Mouse (Mus musculus) ES-E14 (cell line): ENCODE measurements around the gene Ckb. TPM values are rescaled to one million over a fixed set of nuclear protein-coding genes. Genes with fewer than 3 reads are reported as not detected.
A peak's percentile ranks its signal among the peaks of the same experiment; 100 is the strongest.

Experiments
- DNase-seq: peaks from one replicate; pipeline ENCODE4 v3.0.0-alpha.2; 2013; ENCODE audit warnings: low read depth, low spot score
- H3K27ac ChIP-seq: 2 replicates; pipeline ENCODE4 v1.5.1; 2012; ENCODE audit warnings: low read depth, mild to moderate bottlenecking, low read length, moderate library complexity, mixed read lengths; ENCODE audit not compliant: poor library complexity, insufficient read depth, severe bottlenecking
- H3K36me3 ChIP-seq: 2 replicates; pipeline ENCODE4 v1.6.1; 2012; ENCODE audit warnings: mild to moderate bottlenecking, low read length, moderate library complexity, mixed read lengths; ENCODE audit not compliant: control insufficient read depth, poor library complexity, insufficient read depth, severe bottlenecking
- H3K4me1 ChIP-seq, 2 experiments: fragments of 150-350 bp in 1 of 2; sonication (generic) in 1 of 2; 2 replicates each; pipeline ENCODE4 v1.6.1; 2012; ENCODE audit warnings: low read length in 2 of 2, mild to moderate bottlenecking in 1 of 2, mixed read lengths in 1 of 2; ENCODE audit not compliant: control insufficient read depth in 2 of 2, insufficient read depth in 2 of 2, poor library complexity in 1 of 2
- H3K4me3 ChIP-seq, 2 experiments: fragments of 150-350 bp in 1 of 2; sonication (generic) in 1 of 2; 2 replicates each; pipeline ENCODE4 v1.5.1; 2012; ENCODE audit warnings: low read length in 2 of 2, low read depth in 1 of 2, mild to moderate bottlenecking in 1 of 2, mixed read lengths in 1 of 2; ENCODE audit not compliant: insufficient read depth in 1 of 2, poor library complexity in 1 of 2, severe bottlenecking in 1 of 2
- H3K9ac ChIP-seq: 2 replicates; pipeline ENCODE4 v1.6.1; 2012; ENCODE audit warnings: low read depth, mild to moderate bottlenecking, low read length, mixed read lengths; ENCODE audit not compliant: poor library complexity, insufficient read depth, severe bottlenecking
- H3K9me3 ChIP-seq: fragments of 150-350 bp; sonication (generic); 2 replicates; pipeline ENCODE4 v1.6.1; 2012; ENCODE audit warnings: low read depth, mild to moderate bottlenecking, low read length; ENCODE audit not compliant: control insufficient read depth, insufficient read depth
- CHD2 ChIP-seq: IDR thresholded peaks from 2 replicates; pipeline ENCODE4 v1.6.1; 2014; ENCODE audit warnings: mild to moderate bottlenecking, low read depth, low read length, inconsistent platforms
- HCFC1 ChIP-seq: IDR thresholded peaks from 2 replicates; pipeline ENCODE4 v1.6.1; 2012; ENCODE audit warnings: low read length, inconsistent platforms, borderline replicate concordance; ENCODE audit not compliant: insufficient read depth
- MAFK ChIP-seq: IDR thresholded peaks from 2 replicates; pipeline ENCODE4 v1.6.1; 2014; ENCODE audit warnings: mild to moderate bottlenecking, low read depth, low read length, inconsistent platforms; ENCODE audit not compliant: insufficient read depth
- ZC3H11A ChIP-seq: IDR thresholded peaks from 2 replicates; pipeline ENCODE4 v1.6.1; 2012; ENCODE audit warnings: low read depth, mild to moderate bottlenecking, inconsistent platforms, low read length, borderline replicate concordance
- ZNF384 ChIP-seq: IDR thresholded peaks from 2 replicates; pipeline ENCODE4 v1.6.1; 2012; ENCODE audit warnings: low read depth, low read length, inconsistent platforms
- in situ Hi-C, 2 experiments: fragments of 600-800 bp; cut with MboI; formaldehyde crosslinking; loops; one replicate each; pipeline ENCODE4 v1.15.1; 2025; ENCODE audit warnings: low sequenced_read_pairs in 2 of 2, inconsistent platforms in 1 of 2; ENCODE audit not compliant: unreplicated experiment in 2 of 2
- total RNA-seq: library from RNA; depleted of rRNA; stranded (reverse); fragments of 300-350 nt; gene quantifications from 2 replicates; pipeline ENCODE4 v1.2.3, GENCODE M21; 2012

Gene Ckb
- total RNA-seq, 1 experiment = 353 TPM

GRCm38 (mm10) chr12:111713004-111713651, 41.0 kb upstream of the Ckb start, which contains the start of the genes Bag5 and Apopt1:
Bag5 (minus strand) TSS chr12:111713257.
Apopt1 (plus strand) TSS chr12:111713261.
- peaks cover 12% of the 10 kb centered on the region for H3K36me3 ChIP-seq
- H3K4me1 ChIP-seq = peaks cover 0 to 18% of the 10 kb centered on the region in 2 experiments; a peak in 3 of 4 replicates
- no peaks in the 10 kb centered on the region for H3K9me3 ChIP-seq
- H3K9ac ChIP-seq = peak within 1 kb of the TSS; percentile 86
- peak; percentile 71; the same call in 1 of the 2 replicates for TF ChIP-seq HCFC1
- TF ChIP-seq ZC3H11A = no peak
- TF ChIP-seq CHD2 = no peak
- peak within 1 kb of the TSS; percentile 17; the same call in 1 of the 2 replicates for H3K27ac ChIP-seq
- DNase-seq = peak; percentile 66
- in situ Hi-C loops = no loop called here
- peak within 1 kb of the TSS; percentile 84 to 93 for H3K4me3 ChIP-seq

DNA sequence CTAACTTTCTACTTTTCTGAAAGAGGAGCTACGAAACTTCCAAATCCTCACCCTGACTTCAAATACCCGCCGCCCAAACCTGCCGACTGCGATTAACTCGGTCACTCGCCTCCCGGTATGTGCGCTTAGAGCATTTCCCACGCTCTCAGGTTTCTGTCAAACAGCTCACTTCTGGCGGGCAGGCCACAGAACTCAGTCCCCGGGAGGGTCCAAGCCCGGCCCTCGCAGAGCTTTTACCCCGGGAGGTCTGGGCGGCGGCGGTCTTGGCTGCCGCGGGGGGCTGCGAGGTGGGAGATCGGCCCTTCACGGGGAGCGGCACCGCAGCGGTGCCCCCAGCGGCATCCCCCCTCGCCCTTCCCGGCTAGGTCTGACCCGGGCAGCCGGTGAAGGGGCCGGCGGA, 40.3 kb upstream of the Ckb start:
- Histone ChIP-seq H3K27ac (0 out of 2 replicates have a peak overlapping the region, but pooled peaks have one; percentile 17), H3K4me3 (peak overlapping the region; percentile 84 to 93), H3K9ac (peak overlapping the region; percentile 86), H3K4me1 (peaks cover 0 to 18% of the 10 kb centered on the region in 2 experiments; a peak in 3 of 4 replicates), H3K36me3 (peaks cover 12% of the 10 kb centered on the region), H3K9me3 (no peaks in the 10 kb centered on the region)
- DNase-seq = no peak
- in situ Hi-C loops = no loop called here
- TF ChIP-seq CHD2 = no peak
- TF ChIP-seq ZNF384 = no peak
- TF ChIP-seq HCFC1 = no peak
- no peak for TF ChIP-seq ZC3H11A
- no peak for TF ChIP-seq MAFK

DNA sequence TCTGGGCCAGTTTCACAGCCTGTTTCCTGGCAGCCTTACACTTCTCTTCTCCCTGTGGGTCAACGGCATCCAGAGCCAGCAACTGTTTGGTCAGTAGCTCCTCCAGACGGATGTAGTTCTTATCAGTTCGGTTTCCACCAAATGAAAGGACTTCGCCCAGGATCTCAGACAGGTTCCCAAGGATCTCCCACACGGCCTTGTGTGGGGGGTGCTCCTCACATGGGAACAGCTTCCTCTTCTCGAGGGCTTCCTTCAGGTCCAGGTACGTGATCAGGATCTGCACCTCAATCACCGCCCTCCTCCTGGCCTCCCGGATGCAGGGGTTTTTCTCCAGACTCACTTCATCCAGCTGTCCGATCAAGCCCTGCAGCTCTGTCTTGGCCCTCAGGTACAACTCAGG, 38.0 kb upstream of the Ckb start:
- H3K9ac ChIP-seq = no peak overlapping the region
- H3K4me3 ChIP-seq = no peak overlapping the region
- peaks cover 0 to 17% of the 10 kb centered on the region in 2 experiments; a peak in 2 of 4 replicates for H3K4me1 ChIP-seq
- no peak for TF ChIP-seq CHD2
- H3K36me3 ChIP-seq = peaks cover 12% of the 10 kb centered on the region
- H3K27ac ChIP-seq = no peak overlapping the region
- no peaks in the 10 kb centered on the region for H3K9me3 ChIP-seq
- in situ Hi-C loops = no loop called here
- no peak for DNase-seq

DNA sequence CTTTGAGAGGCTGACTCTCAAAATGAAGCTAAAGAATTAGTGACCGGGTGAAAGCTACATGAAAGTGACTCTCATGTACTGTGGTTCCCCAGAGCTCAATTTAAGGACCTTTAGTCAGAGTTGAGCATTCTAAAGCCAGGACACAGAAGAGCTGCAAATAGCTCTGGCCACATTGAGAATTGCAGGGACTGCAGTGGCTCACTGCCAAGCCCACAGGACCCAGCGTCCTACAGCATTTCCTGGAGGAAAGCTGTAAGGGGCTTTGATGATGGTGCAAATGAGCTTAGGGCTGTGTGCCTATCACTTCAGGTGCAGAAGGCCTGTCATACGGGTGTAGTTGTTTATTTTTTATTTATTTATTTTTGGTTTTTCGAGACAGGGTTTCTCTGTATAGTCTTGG, 36.0 kb upstream of the Ckb start:
- in situ Hi-C loops = no loop called here
- no peak for DNase-seq
- Histone ChIP-seq H3K9ac (no peak overlapping the region), H3K27ac (no peak overlapping the region), H3K9me3 (no peaks in the 10 kb centered on the region), H3K4me1 (peaks cover 0 to 21% of the 10 kb centered on the region in 2 experiments; a peak in 2 of 4 replicates), H3K4me3 (no peak overlapping the region), H3K36me3 (peaks cover 12% of the 10 kb centered on the region)
- no peak for TF ChIP-seq HCFC1
- no peak for TF ChIP-seq MAFK
- no peak for TF ChIP-seq CHD2
- TF ChIP-seq ZC3H11A = no peak
- no peak for TF ChIP-seq ZNF384

DNA sequence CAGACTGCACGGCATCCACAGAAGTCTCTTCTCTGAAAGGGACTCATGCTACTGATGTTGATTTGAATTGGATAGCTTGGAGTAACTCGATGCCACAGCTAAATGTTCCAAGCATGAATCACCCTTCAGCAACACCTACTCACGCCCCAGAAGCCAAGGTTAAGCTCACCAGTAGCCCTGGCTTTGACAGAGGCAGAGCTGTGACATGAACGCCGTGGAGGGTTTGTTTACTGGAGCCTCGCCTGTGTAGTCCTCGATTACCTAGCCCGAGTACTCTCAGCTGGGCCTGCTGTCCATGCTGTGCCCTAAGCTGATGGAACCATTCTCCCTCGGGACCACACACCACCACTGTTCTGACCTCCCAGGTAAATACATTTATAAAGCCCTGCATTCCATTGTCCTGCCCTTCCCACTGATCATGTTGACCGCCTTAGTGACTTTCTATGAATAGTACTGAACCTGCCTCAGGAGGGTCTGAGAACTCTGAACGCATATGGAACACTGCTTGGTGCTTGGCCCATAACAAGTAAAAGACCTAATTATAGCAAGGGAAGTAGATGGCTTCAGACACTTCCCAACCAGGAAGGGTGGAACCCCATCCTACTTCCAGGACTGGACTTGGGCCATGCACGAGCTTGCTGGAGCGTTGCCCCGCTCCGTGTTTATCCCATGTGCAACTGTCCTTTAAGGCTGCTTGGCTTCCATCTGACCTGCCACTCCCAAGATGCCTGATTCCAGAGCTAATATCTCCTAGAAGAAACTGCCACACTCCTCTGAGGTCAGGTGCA, 33.2 kb upstream of the Ckb start:
- Histone ChIP-seq H3K4me1 (peaks cover 0 to 11% of the 10 kb centered on the region in 2 experiments; a peak in 1 of 4 replicates), H3K4me3 (no peak overlapping the region), H3K27ac (no peak overlapping the region), H3K36me3 (peaks cover 5% of the 10 kb centered on the region), H3K9me3 (no peaks in the 10 kb centered on the region), H3K9ac (no peak overlapping the region)
- in situ Hi-C loops = no loop called here
- no peak for DNase-seq
- TF ChIP-seq MAFK (no peak), ZNF384 (no peak), CHD2 (no peak), ZC3H11A (no peak), HCFC1 (no peak)
